Mouse (Mus musculus) embryonic facial prominence, embryonic 15.5 days (tissue): Measurements from ENCODE around the gene Neo1. TPM values are rescaled to one million over a fixed set of nuclear protein-coding genes. Genes with fewer than 3 reads are reported as not detected.
A peak's percentile ranks its signal among the peaks of the same experiment; 100 is the strongest.

ENCODE experiments used
- ATAC-seq: fragments of 200-750 bp; cut with Nextera tagmentation; 2 replicates; pipeline ENCODE4 v1.8.0; 2017; ENCODE audit warnings: low read depth, moderate TSS enrichment; ENCODE audit not compliant: insufficient number of reproducible peaks, low FRiP score, low TSS enrichment
- H3K27ac ChIP-seq: fragments of 300-500 bp; sonication (generic); replicated peaks from 2 replicates; pipeline ENCODE4 v1.5.1; 2015; ENCODE audit warnings: mild to moderate bottlenecking, inconsistent platforms
- H3K27me3 ChIP-seq: fragments of 300-500 bp; sonication (generic); 2 replicates; pipeline ENCODE4 v1.6.1; 2015; ENCODE audit warnings: inconsistent platforms
- H3K36me3 ChIP-seq: fragments of 300-500 bp; sonication (generic); 2 replicates; pipeline ENCODE4 v1.6.1; 2015; ENCODE audit warnings: mild to moderate bottlenecking, inconsistent platforms
- H3K4me1 ChIP-seq: fragments of 300-500 bp; sonication (generic); 2 replicates; pipeline ENCODE4 v1.6.1; 2015; ENCODE audit warnings: inconsistent platforms
- H3K4me2 ChIP-seq: fragments of 300-500 bp; sonication (generic); replicated peaks from 2 replicates; pipeline ENCODE4 v1.6.1; 2015; ENCODE audit warnings: mild to moderate bottlenecking, inconsistent platforms
- H3K4me3 ChIP-seq: fragments of 300-500 bp; sonication (generic); replicated peaks from 2 replicates; pipeline ENCODE4 v1.5.1; 2015; ENCODE audit warnings: mild to moderate bottlenecking, inconsistent platforms
- H3K9ac ChIP-seq: fragments of 300-500 bp; sonication (generic); 2 replicates; pipeline ENCODE4 v1.6.1; 2015; ENCODE audit warnings: inconsistent platforms
- H3K9me3 ChIP-seq: fragments of 300-500 bp; sonication (generic); replicated peaks from 2 replicates; pipeline ENCODE4 v1.6.1; 2016; ENCODE audit warnings: inconsistent platforms
- WGBS: fragments of 180-500 bp; shearing (Covaris S2); methylation state at CpG from one replicate; pipeline ENCODE4 v1.1.7; 2015; 5-methylcytosine and 5-hydroxymethylcytosine counted together
- polyA plus RNA-seq: library from polyadenylated mRNA; unstranded; fragments of >200 nt; fragmentation: Nextera tagmentation; extraction: Ambion mirVana; gene quantifications from 2 replicates; pipeline ENCODE4 v1.2.1, GENCODE M21; 2015

Gene Neo1
- polyA plus RNA-seq, 1 experiment from 2014 or later, result 38.7 TPM

DNA sequence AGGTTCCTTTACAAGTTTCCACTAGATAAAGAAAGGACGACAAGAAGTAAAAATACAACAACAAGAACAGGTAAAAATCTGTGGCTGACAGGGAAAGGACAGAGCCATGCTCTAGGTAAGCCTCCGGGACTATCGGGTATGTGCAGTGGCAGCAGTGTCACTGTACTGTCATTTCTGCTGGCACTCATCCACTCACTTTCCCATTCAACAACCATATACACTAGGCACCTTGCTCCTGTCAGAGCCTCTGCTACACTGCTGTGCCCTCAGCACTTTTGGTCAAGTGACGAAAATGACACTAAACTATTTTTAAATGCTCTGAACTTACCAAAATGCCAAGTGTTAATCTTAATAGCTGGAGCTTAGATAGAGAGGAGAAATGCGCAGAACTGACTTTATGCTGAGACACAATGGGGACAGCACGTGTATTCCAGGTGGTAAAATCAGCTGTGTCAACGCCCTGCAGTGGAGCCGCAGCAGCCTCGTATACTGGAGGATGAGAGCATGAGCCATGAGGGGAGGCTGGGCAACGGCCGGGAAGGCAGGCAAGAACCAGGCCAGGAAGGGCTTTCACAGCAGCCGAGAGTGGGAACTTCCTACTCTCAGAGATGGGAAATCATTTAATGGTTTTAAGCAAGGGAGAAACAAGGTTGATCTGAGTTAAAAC lies 146.3 kb downstream of the Neo1 start:
- H3K27ac ChIP-seq, result no peak overlapping the region
- H3K9ac ChIP-seq, result no peak overlapping the region
- no peaks in the 10 kb centered on the region for H3K27me3 ChIP-seq
- H3K9me3 ChIP-seq, result no peaks in the 10 kb centered on the region
- no peak for ATAC-seq
- no peaks in the 10 kb centered on the region for H3K4me1 ChIP-seq
- H3K36me3 ChIP-seq, result peaks cover 56% of the 10 kb centered on the region
- no peak overlapping the region for H3K4me3 ChIP-seq
- H3K4me2 ChIP-seq, result no peak overlapping the region
- 87% methylated on average over 12 of the region's 12 CpGs for WGBS

DNA sequence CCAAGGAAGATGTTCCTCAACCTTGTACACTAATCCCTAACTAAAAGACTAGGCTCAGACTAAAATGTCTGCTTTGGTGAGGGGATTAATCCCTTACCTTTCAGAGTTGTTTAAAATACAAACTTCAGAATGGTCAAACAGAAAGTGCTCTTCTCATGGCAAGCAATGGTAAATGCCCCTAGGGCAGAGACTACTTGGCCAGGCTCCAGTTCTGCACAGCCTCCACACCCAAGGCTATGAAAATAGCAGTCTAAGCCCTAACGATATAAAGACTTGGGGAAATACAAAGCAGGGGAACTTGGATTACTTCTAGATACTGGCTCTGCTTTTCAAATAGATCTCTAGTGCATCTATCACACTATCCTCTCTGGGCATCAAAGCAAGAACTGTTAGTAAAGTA lies 153.6 kb downstream of the Neo1 start:
- Histone ChIP-seq H3K9ac (no peak overlapping the region), H3K4me2 (no peak overlapping the region), H3K9me3 (no peaks in the 10 kb centered on the region), H3K27me3 (no peaks in the 10 kb centered on the region), H3K36me3 (peaks cover 57% of the 10 kb centered on the region), H3K4me3 (no peak overlapping the region), H3K4me1 (no peaks in the 10 kb centered on the region), H3K27ac (no peak overlapping the region)
- no peak for ATAC-seq
- WGBS, result 35% methylated on average over 1 of the region's 1 CpGs

DNA sequence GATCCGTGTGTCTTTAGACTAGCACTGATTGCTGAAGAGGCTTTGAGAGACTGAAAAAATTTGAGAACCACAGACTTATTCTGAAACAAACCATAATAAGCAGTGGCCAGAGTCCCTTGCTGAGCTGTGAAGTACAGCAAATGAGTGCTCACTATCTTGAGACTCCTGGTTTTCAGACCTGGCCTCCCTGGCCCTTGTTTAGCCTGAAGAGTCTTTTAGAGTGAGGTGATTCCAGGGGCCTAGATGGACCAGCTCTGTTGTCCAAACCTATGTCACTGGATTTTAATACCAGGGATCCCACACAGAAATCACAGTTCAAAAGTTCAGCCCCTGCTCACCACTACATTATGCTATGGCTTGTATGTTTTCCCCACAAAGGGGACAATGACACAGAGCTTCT lies 156.4 kb downstream of the Neo1 start:
- no peak overlapping the region for H3K4me3 ChIP-seq
- no peak overlapping the region for H3K27ac ChIP-seq
- H3K27me3 ChIP-seq, result no peaks in the 10 kb centered on the region
- ATAC-seq, result no peak
- H3K9me3 ChIP-seq, result no peaks in the 10 kb centered on the region
- 88% methylated on average over 1 of the region's 1 CpGs for WGBS
- H3K4me1 ChIP-seq, result no peaks in the 10 kb centered on the region
- no peak overlapping the region for H3K9ac ChIP-seq
- peaks cover 65% of the 10 kb centered on the region for H3K36me3 ChIP-seq
- no peak overlapping the region for H3K4me2 ChIP-seq

DNA sequence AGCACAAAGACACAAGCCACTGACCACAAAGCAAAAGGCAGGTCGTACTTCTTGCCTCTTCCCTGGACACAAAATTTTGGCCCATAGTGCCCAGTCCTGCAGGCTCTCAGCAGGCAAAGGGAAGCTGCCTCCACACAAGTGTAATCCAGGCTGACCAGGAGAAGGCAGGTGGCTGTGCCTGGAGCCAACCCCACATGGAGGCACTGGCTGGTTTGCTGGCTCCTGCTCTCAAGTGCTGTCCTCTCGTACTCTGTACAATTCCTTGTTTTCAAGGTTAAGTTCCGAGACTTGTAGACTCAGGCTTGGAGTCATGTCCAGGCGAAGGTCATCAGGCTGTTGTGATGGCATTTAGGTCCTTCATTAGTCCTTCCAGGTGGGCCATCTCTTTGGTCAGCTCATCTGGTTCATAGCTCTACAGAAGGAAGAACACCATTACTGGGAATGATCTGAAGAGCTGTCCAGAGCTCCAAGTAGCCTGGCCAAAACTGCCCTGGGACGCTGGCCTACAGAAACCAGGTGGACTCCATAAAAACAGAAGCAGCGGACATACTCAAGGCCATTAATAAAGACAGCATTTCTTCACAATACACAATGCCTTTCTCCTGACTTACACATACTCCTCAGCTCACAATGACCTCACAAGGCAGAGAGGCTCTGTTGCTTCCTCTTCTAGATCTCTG lies 159.2 kb downstream of the Neo1 start:
- H3K4me3 ChIP-seq, result no peak overlapping the region
- no peaks in the 10 kb centered on the region for H3K4me1 ChIP-seq
- H3K9me3 ChIP-seq, result no peaks in the 10 kb centered on the region
- no peak for ATAC-seq
- H3K27ac ChIP-seq, result no peak overlapping the region
- 96% methylated on average over 6 of the region's 6 CpGs for WGBS
- no peak overlapping the region for H3K4me2 ChIP-seq
- H3K36me3 ChIP-seq, result peaks cover 50% of the 10 kb centered on the region
- H3K27me3 ChIP-seq, result no peaks in the 10 kb centered on the region
- no peak overlapping the region for H3K9ac ChIP-seq

DNA sequence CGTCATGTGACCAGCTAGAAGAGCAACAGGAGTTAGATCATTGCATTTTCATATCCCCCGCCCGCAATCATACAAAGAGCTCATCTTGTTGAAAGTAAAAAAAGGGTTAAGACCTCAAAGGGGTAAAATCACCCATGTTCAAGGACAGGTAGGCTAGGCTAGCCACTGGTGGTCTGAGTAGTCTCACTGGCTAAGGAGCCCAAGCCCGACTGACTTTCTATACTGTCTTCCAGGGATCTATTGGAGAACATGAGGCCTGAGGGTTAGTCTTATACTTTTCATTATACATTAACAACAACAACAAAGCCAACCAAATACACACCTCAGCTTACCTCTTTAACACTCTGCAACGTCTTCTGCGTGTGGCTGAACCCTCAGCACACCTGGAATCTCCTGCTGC lies 160.8 kb downstream of the Neo1 start:
- no peak overlapping the region for H3K4me2 ChIP-seq
- no peaks in the 10 kb centered on the region for H3K9me3 ChIP-seq
- H3K4me1 ChIP-seq, result no peaks in the 10 kb centered on the region
- no peaks in the 10 kb centered on the region for H3K27me3 ChIP-seq
- 89% methylated on average over 6 of the region's 6 CpGs for WGBS
- H3K4me3 ChIP-seq, result no peak overlapping the region
- no peak overlapping the region for H3K27ac ChIP-seq
- peaks cover 37% of the 10 kb centered on the region for H3K36me3 ChIP-seq
- no peak overlapping the region for H3K9ac ChIP-seq
- no peak for ATAC-seq

DNA sequence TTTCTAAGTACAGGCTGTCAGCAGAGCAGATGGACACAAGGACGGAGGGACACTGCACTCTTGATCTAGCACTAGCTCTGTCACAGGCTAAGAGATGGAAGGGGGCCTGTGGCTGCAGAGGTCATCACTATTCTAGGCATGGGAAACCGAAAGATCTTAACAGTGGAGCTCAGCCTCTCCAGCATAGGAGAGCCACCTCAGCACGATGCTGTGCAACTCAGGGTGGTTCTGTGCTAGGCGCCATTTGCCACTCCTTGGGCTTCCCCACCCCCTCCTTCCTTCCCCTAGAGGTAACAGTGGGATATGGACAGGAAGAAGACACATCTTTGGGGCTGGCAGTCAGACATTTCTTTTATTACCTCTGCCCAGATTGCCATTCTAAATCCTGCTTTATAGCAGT lies 161.9 kb downstream of the Neo1 start:
- Histone ChIP-seq H3K4me1 (no peaks in the 10 kb centered on the region), H3K9me3 (no peaks in the 10 kb centered on the region)

DNA sequence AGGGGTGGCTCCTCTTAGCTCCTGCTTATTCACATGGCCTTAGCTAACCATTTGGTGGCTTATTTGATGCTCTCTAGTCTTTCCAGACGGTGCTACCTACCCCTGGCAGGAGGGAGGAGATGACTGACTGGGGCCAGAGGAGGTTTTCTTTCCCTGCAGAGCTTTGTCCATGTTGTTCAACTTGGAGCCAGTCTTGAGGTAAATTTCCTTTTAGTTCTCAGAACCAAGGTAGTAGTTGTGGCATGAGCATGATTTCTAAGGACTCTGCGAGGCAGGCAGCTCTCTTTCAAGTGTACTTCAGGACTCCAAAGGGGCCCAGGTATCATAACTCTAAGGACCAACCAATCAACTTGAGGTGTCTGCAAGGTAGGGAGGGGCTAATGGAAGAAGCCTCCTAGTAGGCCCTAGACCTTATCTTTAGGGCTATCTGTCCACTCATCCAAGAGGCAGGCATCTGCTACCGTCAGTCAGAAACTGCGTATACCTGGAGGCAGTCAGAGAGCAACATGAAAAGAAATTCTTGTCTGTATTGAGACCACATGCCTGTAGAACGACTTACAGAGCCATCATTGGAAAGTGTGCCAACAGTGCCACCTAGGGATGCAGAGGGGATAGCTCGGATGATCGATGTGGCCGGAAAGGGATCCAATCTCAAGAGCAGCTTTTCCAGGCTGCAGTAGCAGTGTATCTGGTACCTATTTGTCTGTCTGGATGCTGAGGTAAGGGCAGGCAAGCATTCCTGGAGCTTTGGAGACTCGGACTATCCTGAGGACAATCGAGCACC lies 162.5 kb downstream of the Neo1 start:
- no peaks in the 10 kb centered on the region for H3K4me1 ChIP-seq
- peaks cover 28% of the 10 kb centered on the region for H3K36me3 ChIP-seq
- no peaks in the 10 kb centered on the region for H3K9me3 ChIP-seq
- no peak overlapping the region for H3K4me3 ChIP-seq
- H3K27me3 ChIP-seq, result no peaks in the 10 kb centered on the region
- no peak for ATAC-seq
- 33% methylated on average over 10 of the region's 10 CpGs for WGBS
- no peak overlapping the region for H3K4me2 ChIP-seq
- no peak overlapping the region for H3K9ac ChIP-seq
- no peak overlapping the region for H3K27ac ChIP-seq

More for the DNA sequence above, 161.9 kb downstream of the Neo1 start:
- Histone ChIP-seq H3K9ac (no peak overlapping the region), H3K27me3 (no peaks in the 10 kb centered on the region), H3K27ac (no peak overlapping the region), H3K4me2 (no peak overlapping the region), H3K36me3 (peaks cover 29% of the 10 kb centered on the region), H3K4me3 (no peak overlapping the region)
- WGBS, result 77% methylated on average over 4 of the region's 4 CpGs
- ATAC-seq, result no peak

DNA sequence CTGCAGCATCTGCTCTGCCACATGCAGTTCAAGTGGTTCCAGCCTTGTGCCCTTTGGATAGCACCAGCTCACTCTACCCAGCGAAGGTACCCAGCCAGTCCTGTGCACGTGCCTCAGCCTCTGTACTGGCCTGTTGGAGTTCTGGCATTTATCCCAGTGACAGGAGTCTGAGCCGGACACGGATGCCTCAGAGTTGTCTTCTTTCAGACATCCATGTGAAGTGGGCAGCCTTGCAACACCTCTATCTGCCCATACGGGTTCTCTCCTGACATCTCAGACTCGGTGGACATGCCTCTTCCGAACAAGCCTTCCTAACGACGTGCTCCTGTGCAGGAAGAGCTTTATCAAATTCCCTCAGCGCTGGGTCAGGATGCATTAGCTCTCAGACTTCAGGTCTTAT lies 165.1 kb downstream of the Neo1 start:
- no peak overlapping the region for H3K27ac ChIP-seq
- no peaks in the 10 kb centered on the region for H3K9me3 ChIP-seq
- 84% methylated on average over 10 of the region's 10 CpGs for WGBS
- H3K9ac ChIP-seq, result no peak overlapping the region
- H3K27me3 ChIP-seq, result no peaks in the 10 kb centered on the region
- H3K4me2 ChIP-seq, result no peak overlapping the region
- H3K36me3 ChIP-seq, result peaks cover 3% of the 10 kb centered on the region; the same call in 1 of the 2 replicates
- no peak for ATAC-seq
- no peaks in the 10 kb centered on the region for H3K4me1 ChIP-seq
- H3K4me3 ChIP-seq, result no peak overlapping the region

DNA sequence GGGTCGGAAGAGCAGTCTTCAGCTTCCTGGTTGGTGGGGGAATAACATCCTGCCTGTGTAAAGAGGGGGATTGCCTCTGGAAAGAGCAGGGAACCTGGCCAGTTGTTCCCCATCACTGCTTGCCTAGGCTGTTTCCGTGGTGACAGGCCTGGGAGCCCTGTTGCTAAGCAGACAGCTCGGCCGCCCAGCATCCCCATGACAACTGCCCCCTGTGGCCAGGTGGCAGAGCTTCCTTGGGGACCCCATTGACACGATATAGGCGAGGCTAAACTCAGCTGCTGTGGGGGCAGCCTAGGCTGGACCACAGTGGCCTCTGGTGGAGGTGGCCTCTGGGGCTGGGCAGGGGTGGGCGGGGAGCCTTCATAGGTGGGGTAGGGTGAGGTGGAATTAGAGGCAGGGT lies 172.4 kb downstream of the Neo1 start:
- ATAC-seq, result peak; percentile 27; the same call in 1 of the 2 replicates
- Histone ChIP-seq H3K36me3 (no peaks in the 10 kb centered on the region), H3K4me2 (no peak overlapping the region), H3K4me1 (peaks cover 6% of the 10 kb centered on the region; the same call in 1 of the 2 replicates), H3K27me3 (peaks cover 8% of the 10 kb centered on the region), H3K4me3 (no peak overlapping the region), H3K9ac (no peak overlapping the region), H3K9me3 (no peaks in the 10 kb centered on the region), H3K27ac (no peak overlapping the region)
- WGBS, result 36% methylated on average over 7 of the region's 7 CpGs

DNA sequence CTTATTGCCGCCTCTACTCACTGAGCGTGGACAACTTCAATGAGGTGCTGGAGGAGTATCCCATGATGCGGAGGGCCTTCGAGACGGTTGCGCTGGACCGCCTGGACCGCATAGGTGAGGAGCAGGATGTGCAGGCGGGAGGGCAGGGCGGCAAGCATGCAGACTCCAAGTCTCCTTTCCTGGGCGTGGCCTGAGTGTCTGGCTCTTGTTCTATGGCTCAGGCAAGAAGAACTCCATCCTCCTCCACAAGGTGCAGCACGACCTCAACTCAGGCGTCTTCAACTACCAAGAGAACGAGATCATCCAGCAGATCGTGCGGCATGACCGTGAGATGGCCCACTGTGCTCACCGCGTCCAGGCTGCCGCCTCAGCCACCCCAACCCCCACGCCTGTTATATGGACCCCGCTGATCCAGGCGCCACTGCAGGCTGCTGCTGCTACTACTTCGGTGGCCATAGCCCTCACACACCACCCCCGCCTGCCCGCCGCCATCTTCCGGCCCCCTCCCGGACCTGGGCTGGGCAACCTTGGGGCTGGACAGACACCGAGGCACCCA lies 177.1 kb downstream of the Neo1 start:
- WGBS, result 28% methylated on average over 30 of the region's 30 CpGs
- Histone ChIP-seq H3K4me3 (peak overlapping the region; percentile 7; the same call in 1 of the 2 replicates), H3K9ac (no peak overlapping the region)

DNA sequence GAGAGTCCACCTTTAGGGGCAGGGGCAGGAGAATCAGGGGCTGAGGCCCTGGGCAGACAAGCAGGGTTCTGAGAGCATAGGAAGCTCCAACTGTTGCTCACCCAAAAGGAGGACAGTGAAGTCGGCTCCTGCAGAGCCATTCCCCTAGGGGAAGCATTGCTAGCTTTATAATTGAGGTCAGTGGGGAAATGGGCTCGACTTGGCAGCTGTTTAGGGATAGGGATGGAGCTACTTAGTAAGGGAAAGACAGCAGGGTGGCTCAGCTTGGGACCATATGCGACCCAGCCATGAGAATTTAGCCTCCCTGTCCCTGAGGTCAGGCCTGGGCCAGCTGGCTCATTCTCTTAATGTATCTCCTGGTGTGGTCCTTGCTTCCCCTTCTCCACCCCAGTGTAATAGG lies 181.3 kb downstream of the Neo1 start:
- Histone ChIP-seq H3K4me3 (no peak overlapping the region), H3K4me2 (no peak overlapping the region), H3K9ac (no peak overlapping the region), H3K36me3 (no peaks in the 10 kb centered on the region), H3K9me3 (no peaks in the 10 kb centered on the region), H3K27me3 (peaks cover 4% of the 10 kb centered on the region; the same call in 1 of the 2 replicates), H3K4me1 (0 out of 2 replicates have a peak, but pooled peaks cover 14% of the 10 kb centered on the region), H3K27ac (no peak overlapping the region)
- ATAC-seq, result no peak
- WGBS, result 35% methylated on average over 3 of the region's 3 CpGs

More for the DNA sequence above, 177.1 kb downstream of the Neo1 start:
- Histone ChIP-seq H3K4me2 (peak overlapping the region; percentile 25), H3K36me3 (no peaks in the 10 kb centered on the region), H3K27me3 (peaks cover 8% of the 10 kb centered on the region), H3K27ac (no peak overlapping the region), H3K9me3 (no peaks in the 10 kb centered on the region), H3K4me1 (peaks cover 9% of the 10 kb centered on the region; the same call in 1 of the 2 replicates)
- ATAC-seq, result no peak
